Mouse (Mus musculus): ENCODE results near the gene Kif18b. TPM values are rescaled to one million over a fixed set of nuclear protein-coding genes. Genes with fewer than 3 reads are reported as not detected.

Kif18b gene
- polyA plus RNA-seq, 1 experiment: 44.9 TPM

- Histone ChIP-seq H3K27me3 (ENCODE audit: control insufficient read depth, insufficient read depth, insufficient read length) (peaks cover 3% of the 10 kb centered on the region), H3ac (ENCODE audit: control insufficient read depth, insufficient read length, low read depth) (no peak overlapping the region), H3K79me3 (ENCODE audit: low read depth) (no peaks in the 10 kb centered on the region), H3K79me2 (ENCODE audit: control insufficient read depth, insufficient read depth) (no peaks in the 10 kb centered on the region), H3K4me3 (ENCODE audit: insufficient read depth, poor library complexity, severe bottlenecking) (no peak overlapping the region), H3K36me3 (ENCODE audit: control insufficient read depth, insufficient read depth) (no peaks in the 10 kb centered on the region)
- no peak for TF ChIP-seq USF1 (IDR thresholded peaks at IDR 0.05; ENCODE audit: low read depth)
- TF ChIP-seq CTCF (IDR thresholded peaks at IDR 0.05; ENCODE audit: control insufficient read depth, insufficient read depth, insufficient read length): no peak
- no peak for TF ChIP-seq CEBPB (IDR thresholded peaks at IDR 0.05; ENCODE audit: low read depth)
- no peak for TF ChIP-seq FOSL1 (IDR thresholded peaks at IDR 0.05; ENCODE audit: insufficient read depth, low read length, poor library complexity, severe bottlenecking)
- TF ChIP-seq MYOG (IDR thresholded peaks at IDR 0.05; ENCODE audit: control insufficient read depth, extremely low read depth, insufficient read length): no peak
- TF ChIP-seq MAX (IDR thresholded peaks at IDR 0.05): no peak
- no peak for TF ChIP-seq MYOD1 (IDR thresholded peaks at IDR 0.05; ENCODE audit: control insufficient read depth, insufficient read length, low read depth)
Measured at GRCm38 (mm10) chr11:102956962-102957614, 32.2 kb upstream of the Kif18b start.

DNA sequence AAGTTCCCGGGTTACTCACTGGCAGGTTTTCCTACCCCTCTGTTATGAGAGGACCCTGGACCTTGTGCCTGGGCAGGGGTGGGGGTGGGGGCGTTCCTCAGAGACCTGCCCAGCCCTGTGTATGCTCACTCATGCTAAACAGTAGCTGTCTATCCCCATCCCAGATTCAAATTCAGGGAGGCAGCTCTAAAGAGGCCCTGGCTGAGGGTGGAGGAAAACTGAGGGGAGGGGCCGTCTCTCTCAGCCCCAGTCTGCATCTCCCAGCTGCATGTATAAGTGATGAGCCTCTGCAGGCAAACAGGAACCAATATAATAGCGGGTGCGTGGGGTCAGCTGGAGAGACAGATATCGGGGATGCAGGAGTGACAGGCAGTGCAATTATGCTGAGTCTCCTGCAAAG lies 28.0 kb upstream of the Kif18b start:
- peaks cover 10% of the 10 kb centered on the region for H3K27me3 ChIP-seq (ENCODE audit: control insufficient read depth, insufficient read depth, insufficient read length)
- no peaks in the 10 kb centered on the region for H3K79me3 ChIP-seq (ENCODE audit: low read depth)
- H3K4me3 ChIP-seq (ENCODE audit: insufficient read depth, poor library complexity, severe bottlenecking): no peak overlapping the region
- no peaks in the 10 kb centered on the region for H3K79me2 ChIP-seq (ENCODE audit: control insufficient read depth, insufficient read depth)
- no peak overlapping the region for H3ac ChIP-seq (ENCODE audit: control insufficient read depth, insufficient read length, low read depth)
- H3K36me3 ChIP-seq (ENCODE audit: control insufficient read depth, insufficient read depth): no peaks in the 10 kb centered on the region
- TF ChIP-seq MYOG (IDR thresholded peaks at IDR 0.05; ENCODE audit: control insufficient read depth, extremely low read depth, insufficient read length) (no peak), MYOD1 (IDR thresholded peaks at IDR 0.05; ENCODE audit: control insufficient read depth, insufficient read length, low read depth) (no peak), CEBPB (IDR thresholded peaks at IDR 0.05; ENCODE audit: low read depth) (no peak), USF1 (IDR thresholded peaks at IDR 0.05; ENCODE audit: low read depth) (no peak), MAX (IDR thresholded peaks at IDR 0.05) (no peak), CTCF (IDR thresholded peaks at IDR 0.05; ENCODE audit: control insufficient read depth, insufficient read depth, insufficient read length) (no peak), FOSL1 (IDR thresholded peaks at IDR 0.05; ENCODE audit: insufficient read depth, low read length, poor library complexity, severe bottlenecking) (no peak)

DNA sequence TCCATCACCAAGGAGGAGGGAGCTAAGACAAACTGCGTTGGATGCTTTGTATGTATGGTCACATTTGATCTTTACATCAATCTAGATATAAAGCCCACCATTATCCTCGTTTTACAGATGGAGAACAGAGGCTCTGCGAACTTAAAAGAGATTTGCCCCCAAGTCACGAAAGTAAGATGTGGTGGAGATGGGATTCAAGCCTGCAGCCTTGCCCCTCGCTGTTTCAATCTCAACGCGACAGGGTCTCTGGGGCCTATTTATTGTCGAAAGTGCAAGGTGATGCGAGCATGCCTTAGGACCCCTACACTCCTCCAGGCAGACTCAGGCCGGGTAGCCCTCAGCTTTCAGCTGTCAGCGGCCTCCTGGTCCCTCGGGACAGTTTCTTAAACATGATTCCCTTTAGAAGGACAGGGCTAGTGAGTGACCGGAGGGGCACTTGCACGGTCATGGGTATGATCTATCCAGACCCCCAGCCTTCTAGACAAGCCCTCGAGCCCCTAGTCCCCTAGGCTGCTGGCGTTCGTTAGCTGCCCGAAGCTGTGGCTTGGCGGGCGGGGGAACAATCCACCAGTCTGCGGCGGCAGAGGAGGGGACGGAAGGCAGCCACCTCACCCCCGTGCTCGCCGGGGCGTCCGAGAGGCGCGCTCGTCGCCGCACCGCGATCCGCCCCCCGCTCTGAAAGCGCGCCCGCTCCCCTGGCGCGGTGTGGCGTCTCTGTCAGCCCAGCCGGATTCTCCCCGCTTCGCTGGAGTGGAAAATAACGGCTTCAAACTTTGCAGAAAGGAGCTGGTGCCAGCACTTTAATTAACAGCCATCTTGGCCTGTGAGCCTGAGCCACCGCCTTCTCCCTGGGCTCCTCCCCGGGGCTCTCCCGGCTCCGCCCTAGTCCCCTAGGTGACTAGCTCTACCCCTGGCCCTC lies 23.4 kb upstream of the Kif18b start:
- H3ac ChIP-seq (ENCODE audit: control insufficient read depth, insufficient read length, low read depth): peak overlapping the region; percentile 63
- TF ChIP-seq MYOD1 (IDR thresholded peaks at IDR 0.05; ENCODE audit: control insufficient read depth, insufficient read length, low read depth) (no peak), MAX (IDR thresholded peaks at IDR 0.05) (no peak), FOSL1 (IDR thresholded peaks at IDR 0.05; ENCODE audit: insufficient read depth, low read length, poor library complexity, severe bottlenecking) (no peak), CEBPB (IDR thresholded peaks at IDR 0.05; ENCODE audit: low read depth) (no peak), CTCF (IDR thresholded peaks at IDR 0.05; ENCODE audit: control insufficient read depth, insufficient read depth, insufficient read length) (no peak), USF1 (IDR thresholded peaks at IDR 0.05; ENCODE audit: low read depth) (no peak), MYOG (IDR thresholded peaks at IDR 0.05; ENCODE audit: control insufficient read depth, extremely low read depth, insufficient read length) (no peak)
- no peaks in the 10 kb centered on the region for H3K79me3 ChIP-seq (ENCODE audit: low read depth)
- H3K27me3 ChIP-seq (ENCODE audit: control insufficient read depth, insufficient read depth, insufficient read length): peaks cover 10% of the 10 kb centered on the region
- H3K79me2 ChIP-seq (ENCODE audit: control insufficient read depth, insufficient read depth): no peaks in the 10 kb centered on the region
- H3K4me3 ChIP-seq (ENCODE audit: insufficient read depth, poor library complexity, severe bottlenecking): peak overlapping the region; percentile 14
- H3K36me3 ChIP-seq (ENCODE audit: control insufficient read depth, insufficient read depth): no peaks in the 10 kb centered on the region

- Histone ChIP-seq H3K79me3 (ENCODE audit: low read depth) (no peaks in the 10 kb centered on the region), H3ac (ENCODE audit: control insufficient read depth, insufficient read length, low read depth) (no peak overlapping the region), H3K36me3 (ENCODE audit: control insufficient read depth, insufficient read depth) (no peaks in the 10 kb centered on the region), H3K79me2 (ENCODE audit: control insufficient read depth, insufficient read depth) (no peaks in the 10 kb centered on the region), H3K4me3 (ENCODE audit: insufficient read depth, poor library complexity, severe bottlenecking) (no peak overlapping the region), H3K27me3 (ENCODE audit: control insufficient read depth, insufficient read depth, insufficient read length) (peaks cover 7% of the 10 kb centered on the region)
- TF ChIP-seq FOSL1 (IDR thresholded peaks at IDR 0.05; ENCODE audit: insufficient read depth, low read length, poor library complexity, severe bottlenecking) (no peak), MAX (IDR thresholded peaks at IDR 0.05) (no peak), MYOG (IDR thresholded peaks at IDR 0.05; ENCODE audit: control insufficient read depth, extremely low read depth, insufficient read length) (no peak), CTCF (IDR thresholded peaks at IDR 0.05; ENCODE audit: control insufficient read depth, insufficient read depth, insufficient read length) (no peak), MYOD1 (IDR thresholded peaks at IDR 0.05; ENCODE audit: control insufficient read depth, insufficient read length, low read depth) (no peak), CEBPB (IDR thresholded peaks at IDR 0.05; ENCODE audit: low read depth) (no peak), USF1 (IDR thresholded peaks at IDR 0.05; ENCODE audit: low read depth) (no peak)
Measured at GRCm38 (mm10) chr11:102946992-102947343, 22.0 kb upstream of the Kif18b start.

GRCm38 (mm10) chr11:102946265-102946991 lies 21.5 kb upstream of the Kif18b start, which contains the start of gene C1ql1:
C1ql1 (minus strand) TSS chr11:102946688.
- no peak within 1 kb of the TSS for H3K4me3 ChIP-seq (ENCODE audit: insufficient read depth, poor library complexity, severe bottlenecking)
- no peaks in the 10 kb centered on the region for H3K79me3 ChIP-seq (ENCODE audit: low read depth)
- no peaks in the 10 kb centered on the region for H3K36me3 ChIP-seq (ENCODE audit: control insufficient read depth, insufficient read depth)
- no peaks in the 10 kb centered on the region for H3K79me2 ChIP-seq (ENCODE audit: control insufficient read depth, insufficient read depth)
- peaks cover 7% of the 10 kb centered on the region for H3K27me3 ChIP-seq (ENCODE audit: control insufficient read depth, insufficient read depth, insufficient read length)
- H3ac ChIP-seq (ENCODE audit: control insufficient read depth, insufficient read length, low read depth): no peak within 1 kb of the TSS
- TF ChIP-seq MAX (IDR thresholded peaks at IDR 0.05) (no peak), MYOD1 (IDR thresholded peaks at IDR 0.05; ENCODE audit: control insufficient read depth, insufficient read length, low read depth) (no peak)

Measured in C2C12 (cell line).